Mouse (Mus musculus) hindbrain, embryonic 16.5 days (tissue): ENCODE results near the gene Nfkb1. TPM values are rescaled to one million over a fixed set of nuclear protein-coding genes. Genes with fewer than 3 reads are reported as not detected.

Source experiments
- ATAC-seq: fragments of 200-750 bp; cut with Nextera tagmentation; 2 replicates; pipeline ENCODE4 v1.8.0; 2017; ENCODE audit warnings: moderate TSS enrichment, moderate library complexity
- H3K27ac ChIP-seq: fragments of 300-500 bp; sonication (generic); 2 replicates; pipeline ENCODE4 v1.5.1; 2014; ENCODE audit warnings: low read depth, mild to moderate bottlenecking, control low read depth, low read length, moderate library complexity
- H3K27me3 ChIP-seq: fragments of 300-500 bp; sonication (generic); replicated peaks from 2 replicates; pipeline ENCODE4 v1.6.1; 2014; ENCODE audit warnings: low read length; ENCODE audit not compliant: control insufficient read depth, insufficient read depth
- H3K36me3 ChIP-seq: fragments of 300-500 bp; sonication (generic); 2 replicates; pipeline ENCODE4 v1.6.1; 2014; ENCODE audit warnings: mild to moderate bottlenecking, low read length, moderate library complexity, mixed read lengths; ENCODE audit not compliant: control insufficient read depth, insufficient read depth
- H3K4me1 ChIP-seq: fragments of 300-500 bp; sonication (generic); 2 replicates; pipeline ENCODE4 v1.6.1; 2014; ENCODE audit warnings: low read depth, low read length; ENCODE audit not compliant: control insufficient read depth, insufficient read depth
- H3K4me2 ChIP-seq: fragments of 300-500 bp; sonication (generic); 2 replicates; pipeline ENCODE4 v1.6.1; 2014; ENCODE audit warnings: mild to moderate bottlenecking, low read length, control low read depth, moderate library complexity
- H3K4me3 ChIP-seq: fragments of 300-500 bp; sonication (generic); 2 replicates; pipeline ENCODE4 v1.5.1; 2014; ENCODE audit warnings: mild to moderate bottlenecking, low read length, control low read depth, moderate library complexity
- H3K9ac ChIP-seq: fragments of 300-500 bp; sonication (generic); 2 replicates; pipeline ENCODE4 v1.6.1; 2014; ENCODE audit warnings: low read depth, mild to moderate bottlenecking, control low read depth, low read length, moderate library complexity
- H3K9me3 ChIP-seq: fragments of 300-500 bp; sonication (generic); 2 replicates; pipeline ENCODE4 v1.6.1; 2014; ENCODE audit warnings: mild to moderate bottlenecking, low read length, moderate library complexity; ENCODE audit not compliant: control insufficient read depth
- WGBS: fragments of 180-500 bp; shearing (Covaris S2); extraction: QIAGEN DNeasy Blood & Tissue Kit; methylation state at CpG from one replicate; pipeline ENCODE4 v1.1.7; 2014; 5-methylcytosine and 5-hydroxymethylcytosine counted together
- polyA plus RNA-seq: library from polyadenylated mRNA; unstranded; fragments of >200 nt; fragmentation: Nextera tagmentation; extraction: Ambion mirVana; gene quantifications from 2 replicates; pipeline ENCODE4 v1.2.1, GENCODE M21; 2015

Gene Nfkb1
- polyA plus RNA-seq, 1 experiment from 2014 or later, result 7.5 TPM

GRCm38 (mm10) chr3:135630430-135631095 is 60.8 kb downstream of the Nfkb1 start:
- 69% methylated on average over 21 of the region's 21 CpGs for WGBS
- ATAC-seq, result peak; percentile 66
- peak overlapping the region; percentile 3; the same call in 1 of the 2 replicates for H3K4me2 ChIP-seq
- no peak overlapping the region for H3K4me3 ChIP-seq
- H3K27me3 ChIP-seq, result no peaks in the 10 kb centered on the region
- H3K9ac ChIP-seq, result no peak overlapping the region
- no peaks in the 10 kb centered on the region for H3K9me3 ChIP-seq
- no peaks in the 10 kb centered on the region for H3K4me1 ChIP-seq
- H3K36me3 ChIP-seq, result no peaks in the 10 kb centered on the region
- no peak overlapping the region for H3K27ac ChIP-seq

DNA sequence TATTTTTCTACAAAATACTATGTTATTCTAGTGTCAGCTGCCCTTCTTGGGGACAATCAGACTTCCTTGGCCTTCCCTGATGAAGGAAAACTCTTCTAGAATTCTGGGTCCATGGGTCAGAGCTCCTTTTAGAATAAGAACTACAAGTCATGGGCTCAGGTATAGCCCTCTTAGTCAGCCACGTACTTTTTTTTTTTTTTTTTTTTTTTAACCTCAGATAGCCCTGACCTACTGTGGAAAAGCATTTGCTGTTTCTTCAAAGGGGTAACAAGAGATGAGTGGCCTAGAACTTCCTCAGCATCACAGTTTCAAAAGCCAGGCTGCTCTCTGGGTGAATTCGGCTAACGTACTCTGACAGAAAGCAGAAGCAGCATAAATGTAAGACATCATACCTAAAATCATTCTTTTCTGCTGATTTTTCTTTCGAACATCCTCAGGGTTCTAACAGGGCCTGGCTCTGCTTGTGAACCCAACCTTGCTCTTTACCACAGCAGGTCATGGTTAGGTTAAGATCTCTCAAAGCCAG is 61.5 kb downstream of the Nfkb1 start:
- no peaks in the 10 kb centered on the region for H3K4me1 ChIP-seq
- ATAC-seq, result no peak
- WGBS, result 95% methylated on average over 4 of the region's 4 CpGs

GRCm38 (mm10) chr3:135628706-135629169 is 62.6 kb downstream of the Nfkb1 start:
- Histone ChIP-seq H3K4me3 (no peak overlapping the region), H3K4me2 (no peak overlapping the region), H3K9ac (no peak overlapping the region), H3K9me3 (no peaks in the 10 kb centered on the region), H3K4me1 (no peaks in the 10 kb centered on the region), H3K27me3 (no peaks in the 10 kb centered on the region), H3K27ac (no peak overlapping the region), H3K36me3 (no peaks in the 10 kb centered on the region)
- ATAC-seq, result no peak
- WGBS, result 87% methylated on average over 9 of the region's 9 CpGs

More for the DNA sequence above, 61.5 kb downstream of the Nfkb1 start:
- H3K27ac ChIP-seq, result no peak overlapping the region
- no peaks in the 10 kb centered on the region for H3K27me3 ChIP-seq
- no peak overlapping the region for H3K4me2 ChIP-seq
- no peaks in the 10 kb centered on the region for H3K9me3 ChIP-seq
- no peak overlapping the region for H3K4me3 ChIP-seq
- no peaks in the 10 kb centered on the region for H3K36me3 ChIP-seq
- no peak overlapping the region for H3K9ac ChIP-seq

GRCm38 (mm10) chr3:135628000-135628705 is 63.2 kb downstream of the Nfkb1 start:
- H3K4me3 ChIP-seq, result no peak overlapping the region
- H3K4me2 ChIP-seq, result no peak overlapping the region
- H3K36me3 ChIP-seq, result no peaks in the 10 kb centered on the region
- ATAC-seq, result no peak
- no peaks in the 10 kb centered on the region for H3K9me3 ChIP-seq
- H3K27me3 ChIP-seq, result no peaks in the 10 kb centered on the region
- no peak overlapping the region for H3K27ac ChIP-seq
- WGBS, result 93% methylated on average over 9 of the region's 9 CpGs
- no peak overlapping the region for H3K9ac ChIP-seq
- no peaks in the 10 kb centered on the region for H3K4me1 ChIP-seq

DNA sequence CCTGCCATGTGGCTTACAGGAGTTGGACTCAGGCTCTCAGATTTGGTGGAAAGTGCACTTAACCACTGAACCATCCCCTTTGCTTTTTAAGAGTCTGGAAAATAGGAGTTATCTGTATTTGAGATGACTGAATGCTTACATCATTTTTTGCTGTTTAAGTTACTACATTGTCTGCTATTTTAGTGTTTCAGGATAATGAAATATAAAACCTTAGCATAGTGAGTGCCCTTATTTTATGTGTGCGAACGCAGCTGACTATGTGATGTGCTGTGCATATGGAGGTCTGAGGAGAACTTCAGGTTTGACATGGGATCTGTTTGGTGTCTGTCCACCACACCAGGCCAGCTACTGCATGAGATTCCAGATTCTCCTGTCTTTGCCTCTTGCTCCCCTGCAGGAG is 66.1 kb downstream of the Nfkb1 start:
- no peaks in the 10 kb centered on the region for H3K36me3 ChIP-seq
- H3K4me2 ChIP-seq, result no peak overlapping the region
- no peaks in the 10 kb centered on the region for H3K4me1 ChIP-seq
- WGBS, result 96% methylated on average over 2 of the region's 2 CpGs
- H3K9ac ChIP-seq, result no peak overlapping the region
- no peaks in the 10 kb centered on the region for H3K9me3 ChIP-seq
- H3K27ac ChIP-seq, result no peak overlapping the region
- H3K27me3 ChIP-seq, result no peaks in the 10 kb centered on the region
- no peak overlapping the region for H3K4me3 ChIP-seq
- no peak for ATAC-seq

GRCm38 (mm10) chr3:135616730-135617129 is 74.6 kb downstream of the Nfkb1 start:
- no peak for ATAC-seq
- no peak overlapping the region for H3K4me3 ChIP-seq
- H3K36me3 ChIP-seq, result peaks cover 23% of the 10 kb centered on the region; the same call in 1 of the 2 replicates
- H3K9me3 ChIP-seq, result no peaks in the 10 kb centered on the region
- no peaks in the 10 kb centered on the region for H3K4me1 ChIP-seq
- 86% methylated on average over 7 of the region's 7 CpGs for WGBS
- H3K9ac ChIP-seq, result no peak overlapping the region
- no peak overlapping the region for H3K4me2 ChIP-seq
- no peaks in the 10 kb centered on the region for H3K27me3 ChIP-seq
- no peak overlapping the region for H3K27ac ChIP-seq

- Histone ChIP-seq H3K27ac (no peak overlapping the region), H3K36me3 (peaks cover 23% of the 10 kb centered on the region; the same call in 1 of the 2 replicates), H3K27me3 (no peaks in the 10 kb centered on the region), H3K9ac (no peak overlapping the region), H3K4me2 (no peak overlapping the region), H3K9me3 (no peaks in the 10 kb centered on the region), H3K4me1 (peaks cover 2% of the 10 kb centered on the region), H3K4me3 (no peak overlapping the region)
- 86% methylated on average over 3 of the region's 3 CpGs for WGBS
- ATAC-seq, result no peak
These were observed 77.0 kb downstream of the Nfkb1 start for GRCm38 (mm10) chr3:135614376-135614775.

DNA sequence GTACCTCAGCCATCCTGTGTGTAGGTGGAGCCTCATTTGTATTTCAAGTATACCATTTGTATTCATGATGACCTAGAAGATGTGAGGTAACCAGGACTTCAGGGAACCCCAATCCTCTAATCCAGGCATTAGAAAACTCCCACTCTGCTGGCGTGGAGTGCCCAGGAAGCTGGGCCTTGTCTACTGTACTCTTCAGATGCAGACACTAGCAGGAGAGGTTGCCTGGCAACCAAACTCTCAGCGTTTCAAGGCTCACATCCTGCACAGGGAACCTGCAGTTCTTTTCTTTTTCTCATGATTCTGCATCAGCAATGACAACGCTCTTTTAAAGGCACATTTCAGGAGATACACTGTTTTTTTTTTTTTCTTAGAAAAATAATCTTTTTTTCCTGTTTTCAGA is 81.1 kb downstream of the Nfkb1 start:
- peaks cover 2% of the 10 kb centered on the region for H3K4me1 ChIP-seq
- no peak overlapping the region for H3K4me2 ChIP-seq
- no peaks in the 10 kb centered on the region for H3K9me3 ChIP-seq
- no peaks in the 10 kb centered on the region for H3K27me3 ChIP-seq
- 27% methylated on average over 3 of the region's 3 CpGs for WGBS
- peaks cover 11% of the 10 kb centered on the region; the same call in 1 of the 2 replicates for H3K36me3 ChIP-seq
- H3K4me3 ChIP-seq, result no peak overlapping the region
- peak; percentile 92 for ATAC-seq
- H3K9ac ChIP-seq, result no peak overlapping the region
- H3K27ac ChIP-seq, result no peak overlapping the region; the same call in 1 of the 2 replicates
